Mouse (Mus musculus): ENCODE measurements around the gene Bco1.

DNA sequence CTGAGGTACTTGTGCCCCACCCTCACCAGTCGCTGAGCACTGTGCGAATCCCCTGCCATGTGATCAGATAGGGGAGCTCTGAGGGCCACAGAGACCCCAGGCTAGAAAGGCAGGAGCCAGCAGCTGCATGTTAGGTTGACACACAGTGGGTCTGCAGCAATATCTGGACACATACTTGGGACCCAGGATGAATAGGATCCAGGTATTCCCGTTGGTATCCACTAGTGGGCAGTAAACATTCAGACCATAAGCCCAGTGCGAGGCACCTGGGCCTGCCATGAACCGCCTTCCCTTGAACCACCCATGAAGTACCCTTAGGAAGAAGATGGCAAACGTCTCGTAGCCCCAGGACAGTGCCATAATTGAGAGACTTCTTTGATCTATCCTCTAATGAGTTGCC is 46.2 kb upstream of the Bco1 start:
- TF ChIP-seq POLR2A (IDR thresholded peaks at IDR 0.05; ENCODE audit: low read depth, low read length) (no peak), CTCF (conservative IDR thresholded peaks at IDR 0.05; ENCODE audit: insufficient read depth, insufficient read length, low read depth, low read length) (0 out of 2 replicates have a peak, but pooled peaks have one; percentile 21)
